Mouse (Mus musculus) G1E-ER4 (cell line): ENCODE results near the gene Copg2. TPM values are rescaled to one million over a fixed set of nuclear protein-coding genes. Genes with fewer than 3 reads are reported as not detected.

Experiments
- GATA1 ChIP-seq: IDR thresholded peaks from one replicate; pipeline ENCODE4 v1.8.0; 2012; ENCODE audit warnings: low read length, inconsistent platforms
- polyA plus RNA-seq: library from polyadenylated mRNA; stranded (reverse); fragments of >175 nt; gene quantifications from 2 replicates; pipeline ENCODE4 v1.2.3, GENCODE M21; 2012

The Copg2 gene
- 10.8 and 20.5 TPM in 2 replicates for polyA plus RNA-seq

DNA sequence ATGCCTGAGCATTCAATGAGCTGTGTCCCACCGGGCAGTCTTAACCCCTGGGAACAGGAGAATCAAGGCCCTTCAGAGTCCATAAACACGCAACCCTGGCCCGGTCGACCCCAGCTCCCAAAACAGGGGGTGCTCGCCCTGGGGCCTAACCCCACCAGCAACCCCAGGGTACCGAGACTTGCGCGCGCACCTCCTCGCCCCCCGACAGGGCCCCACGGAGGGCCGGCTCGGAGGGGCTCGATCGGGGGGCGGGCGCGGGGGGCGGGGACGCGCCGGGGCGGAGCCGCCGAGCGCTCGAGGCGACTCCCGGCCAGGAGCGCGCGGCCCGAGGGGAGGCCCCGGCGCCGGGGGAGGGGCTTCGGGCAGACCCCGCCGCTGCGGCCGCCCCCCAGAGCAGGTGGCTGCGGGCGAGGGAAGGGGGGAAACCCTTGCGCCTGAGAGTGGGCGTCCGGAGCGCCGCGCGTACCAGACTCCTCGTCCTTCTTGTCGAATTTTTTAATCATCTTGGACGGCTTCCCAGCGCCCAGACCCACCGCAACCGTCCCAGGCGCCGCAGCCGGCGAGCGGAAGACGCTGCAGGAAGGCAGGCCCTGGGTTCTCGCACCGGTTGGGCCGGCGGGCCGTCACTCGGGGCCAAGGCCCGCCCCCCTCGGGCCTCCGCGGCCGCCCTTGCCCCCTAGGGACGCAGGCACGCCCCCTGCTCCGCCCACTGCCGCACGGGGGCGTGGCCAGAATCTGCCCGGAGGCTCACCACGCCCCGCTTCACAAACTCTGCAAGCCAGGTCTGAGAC lies at the start of gene Copg2:
TSS of gene Copg2 (minus strand) at position 600 of the 791 bp plus-strand sequence.
- TF ChIP-seq GATA1: no peak

- no peak for TF ChIP-seq GATA1
Observed at GRCm38 (mm10) chr6:30939264-30939663, 42.7 kb upstream of the Copg2 start.

- TF ChIP-seq GATA1: no peak
Observed at GRCm38 (mm10) chr6:30922821-30923220, 26.2 kb upstream of the Copg2 start.

DNA sequence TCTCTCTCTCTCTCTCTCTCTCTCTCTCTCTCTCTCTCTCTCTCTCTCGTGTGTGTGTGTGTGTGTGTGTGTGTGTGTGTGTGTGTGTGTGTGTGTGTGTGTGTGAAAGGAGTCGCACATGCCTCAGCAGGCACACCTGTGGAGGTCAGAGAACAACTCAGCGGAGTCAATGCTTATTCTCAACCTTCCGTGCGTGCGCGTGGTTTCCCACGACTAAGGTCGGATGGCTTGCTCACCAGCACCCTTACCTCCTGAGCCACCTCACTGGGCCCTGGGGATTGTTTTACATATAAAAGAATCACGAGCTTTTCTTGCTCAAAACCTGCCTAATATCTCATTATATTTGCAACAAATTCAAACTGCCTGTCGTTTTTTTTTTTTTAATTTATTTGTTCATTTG lies 25.2 kb upstream of the Copg2 start:
- no peak for TF ChIP-seq GATA1

- no peak for TF ChIP-seq GATA1
Observed at GRCm38 (mm10) chr6:30920834-30921675, 24.5 kb upstream of the Copg2 start.

DNA sequence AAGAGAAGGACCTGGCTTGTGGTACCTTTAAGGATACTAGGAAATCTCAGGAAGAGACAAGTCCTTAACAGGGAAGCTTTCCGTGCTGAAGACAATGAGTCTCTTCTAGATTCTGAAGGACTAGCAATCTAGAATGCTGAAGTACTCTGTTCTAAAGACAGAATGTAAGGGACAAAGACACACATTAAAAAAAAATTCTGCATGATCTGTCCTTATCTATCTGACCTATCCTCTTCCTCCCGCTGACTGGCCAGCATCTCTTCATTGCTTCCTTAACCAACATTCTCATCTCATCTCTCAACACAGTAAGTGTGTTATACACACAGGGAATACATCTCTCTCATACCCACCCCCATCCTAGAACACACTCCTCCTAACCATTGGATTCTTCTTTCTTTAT lies 18.9 kb upstream of the Copg2 start, which contains the start of gene Tsga13:
TSS of gene Tsga13 (minus strand) at position 101 of the 400 bp plus-strand sequence.
- no peak for TF ChIP-seq GATA1

DNA sequence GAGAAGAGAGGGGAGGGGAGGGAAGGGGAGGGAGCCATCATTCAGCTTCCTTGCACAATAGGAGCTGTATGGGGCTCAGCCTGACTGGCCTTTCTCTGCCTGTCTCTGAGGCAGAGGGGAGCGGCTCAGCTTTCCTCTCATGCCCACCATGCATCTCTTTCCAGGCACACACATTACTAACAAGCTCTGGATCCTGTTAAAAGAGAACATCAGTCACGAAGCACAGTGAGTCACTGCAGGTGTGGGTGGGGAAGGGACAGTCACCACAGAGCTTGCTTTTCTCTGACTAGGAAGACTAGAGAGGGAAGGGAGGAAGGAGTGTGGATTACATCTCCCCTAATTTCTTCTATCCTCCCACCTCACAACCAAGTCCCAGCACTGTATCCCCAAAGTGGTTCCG lies 11.4 kb upstream of the Copg2 start:
- TF ChIP-seq GATA1: no peak

GRCm38 (mm10) chr6:30904911-30905310 lies 8.3 kb upstream of the Copg2 start:
- TF ChIP-seq GATA1: no peak

- TF ChIP-seq GATA1: no peak
Observed at GRCm38 (mm10) chr6:30904033-30904432, 7.4 kb upstream of the Copg2 start.

DNA sequence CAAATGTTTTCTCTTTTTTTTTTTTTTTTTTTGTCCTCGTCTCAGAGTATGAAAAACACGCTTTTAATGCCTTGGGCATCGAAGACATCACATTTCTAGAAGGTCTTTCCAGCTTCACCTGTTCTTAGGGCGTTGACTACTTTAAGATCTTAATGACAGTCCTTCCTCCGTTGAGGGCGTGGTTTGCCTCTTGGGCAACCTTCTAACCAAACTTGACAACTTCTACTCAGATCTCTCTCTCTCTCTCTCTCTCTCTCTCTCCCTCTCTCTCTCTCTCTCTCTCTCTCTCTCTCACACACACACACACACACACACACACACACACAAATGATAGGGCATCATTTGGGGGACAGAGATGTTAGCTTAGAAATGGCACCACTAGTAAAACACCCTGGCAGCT lies 926 bp upstream of the Copg2 start:
- TF ChIP-seq GATA1: no peak

DNA sequence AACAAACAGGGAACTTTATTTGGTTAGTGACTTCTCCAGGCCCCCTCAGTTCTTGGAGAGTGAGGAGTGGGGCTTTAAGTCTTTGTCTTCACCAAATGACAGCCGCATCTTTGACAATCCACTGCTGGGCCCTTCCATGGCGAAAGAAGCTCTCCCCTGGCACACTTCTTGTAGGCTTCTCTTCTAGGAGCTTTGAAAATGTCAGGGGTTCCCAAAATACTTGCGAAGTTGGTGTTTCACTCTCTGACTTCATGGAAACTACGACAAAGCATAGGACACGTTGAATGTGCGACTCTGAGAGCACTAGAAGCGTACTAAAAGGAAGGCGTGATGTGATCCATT lies 363 bp upstream of the Copg2 start:
- TF ChIP-seq GATA1: no peak

- TF ChIP-seq GATA1: no peak
Observed at GRCm38 (mm10) chr6:30895819-30896194, 787 bp downstream of the Copg2 start.

DNA sequence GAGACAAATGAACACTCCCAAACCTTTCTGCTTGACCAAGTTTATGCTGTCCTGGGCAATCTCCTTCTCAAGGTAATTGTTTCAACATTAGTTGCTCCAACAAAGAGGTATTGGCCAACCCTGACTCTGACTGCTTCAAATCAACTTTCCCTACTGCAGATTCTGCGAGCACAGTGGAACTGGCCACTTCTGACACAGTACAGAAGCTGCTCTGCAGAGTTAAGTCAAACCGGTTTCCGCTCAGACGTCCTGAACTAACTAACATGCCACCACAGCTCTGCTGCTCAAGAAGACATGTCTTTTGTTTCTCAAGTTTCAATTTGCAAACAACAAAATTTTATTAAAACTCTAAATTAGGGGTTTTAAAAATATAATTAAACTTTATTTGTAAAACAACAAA lies 3.5 kb downstream of the Copg2 start:
- no peak for TF ChIP-seq GATA1

DNA sequence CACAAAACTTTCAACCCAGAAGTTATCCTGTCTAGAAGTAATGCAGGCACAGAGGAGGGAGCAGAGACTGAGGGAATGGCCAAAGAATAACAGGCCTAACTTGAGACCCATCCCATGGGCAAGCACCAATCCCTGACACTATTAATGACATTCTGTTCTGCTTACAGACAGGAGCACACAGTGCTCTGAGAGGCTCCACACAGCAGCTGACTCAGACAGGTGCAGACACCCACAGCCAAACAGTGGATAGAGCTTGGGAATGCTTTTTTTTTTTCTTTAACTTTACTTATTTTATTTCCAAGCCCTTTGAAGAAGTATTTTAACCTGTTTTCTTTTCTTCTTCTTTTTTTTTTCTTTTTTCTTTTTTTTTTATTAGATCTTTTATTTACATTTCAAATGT lies 4.8 kb downstream of the Copg2 start:
- no peak for TF ChIP-seq GATA1

DNA sequence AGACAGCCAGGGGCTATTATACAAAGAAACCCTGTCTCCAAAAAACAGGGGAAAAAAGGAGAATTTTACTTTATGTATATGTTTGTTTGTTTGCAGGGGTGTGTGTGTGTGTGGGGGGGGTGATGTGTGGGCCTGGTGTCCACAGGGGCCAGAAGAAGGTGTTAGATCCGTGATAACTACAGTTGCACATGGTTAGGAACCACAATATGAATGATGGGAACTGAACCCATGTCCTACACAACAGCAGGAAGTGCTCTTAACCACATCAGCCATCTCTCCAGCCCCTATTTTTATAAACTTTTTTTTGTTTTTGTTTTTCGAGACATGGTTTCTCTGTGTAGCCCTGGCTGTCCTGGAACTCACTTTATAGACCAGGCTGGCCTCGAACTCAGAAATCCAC lies 11.7 kb downstream of the Copg2 start:
- TF ChIP-seq GATA1: no peak

DNA sequence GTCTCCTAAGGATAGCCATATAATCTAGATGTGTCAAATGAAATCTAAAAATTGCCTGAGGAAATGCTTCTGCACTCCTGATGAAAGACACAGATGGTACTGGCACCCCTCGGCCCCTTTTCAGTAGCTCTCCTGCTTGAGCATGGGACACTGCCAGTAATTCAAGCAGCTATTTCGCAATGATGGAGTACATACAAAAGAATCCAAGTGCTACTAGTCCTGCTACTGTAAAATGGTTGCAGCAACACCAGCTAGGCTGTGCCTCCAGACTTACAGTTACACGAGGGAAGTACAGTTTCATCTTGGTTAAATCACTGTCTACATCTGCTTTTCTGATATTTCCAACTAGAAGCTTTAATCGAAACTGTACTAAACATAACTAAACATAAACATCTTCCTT lies 13.1 kb downstream of the Copg2 start:
- no peak for TF ChIP-seq GATA1

DNA sequence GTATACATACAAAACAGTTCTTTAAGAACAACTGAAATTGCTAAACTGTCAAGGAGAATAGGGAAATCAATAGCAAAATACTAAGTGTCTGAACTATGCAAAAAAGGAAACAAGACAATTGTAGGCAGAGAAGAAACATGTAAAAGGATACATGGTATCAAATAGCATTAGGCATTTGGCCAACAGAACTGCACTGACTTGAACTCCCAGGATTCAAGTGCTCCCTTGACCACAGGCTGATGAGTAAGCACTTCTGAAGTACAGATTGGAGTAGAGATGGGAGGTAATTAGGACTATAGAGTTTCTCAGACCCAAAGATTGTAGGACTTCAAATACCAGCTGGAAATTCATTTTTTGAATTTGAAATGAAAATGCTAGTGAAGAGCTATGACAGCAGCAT lies 19.9 kb downstream of the Copg2 start:
- no peak for TF ChIP-seq GATA1
